Mouse (Mus musculus): ENCODE measurements at regions not wholly inside any gene's neighbourhood (a gene's known extent, or its start where the extent isn't known, plus 50 kb on each side); places are given as distances from the start of the nearest gene placed in this dataset.

DNA sequence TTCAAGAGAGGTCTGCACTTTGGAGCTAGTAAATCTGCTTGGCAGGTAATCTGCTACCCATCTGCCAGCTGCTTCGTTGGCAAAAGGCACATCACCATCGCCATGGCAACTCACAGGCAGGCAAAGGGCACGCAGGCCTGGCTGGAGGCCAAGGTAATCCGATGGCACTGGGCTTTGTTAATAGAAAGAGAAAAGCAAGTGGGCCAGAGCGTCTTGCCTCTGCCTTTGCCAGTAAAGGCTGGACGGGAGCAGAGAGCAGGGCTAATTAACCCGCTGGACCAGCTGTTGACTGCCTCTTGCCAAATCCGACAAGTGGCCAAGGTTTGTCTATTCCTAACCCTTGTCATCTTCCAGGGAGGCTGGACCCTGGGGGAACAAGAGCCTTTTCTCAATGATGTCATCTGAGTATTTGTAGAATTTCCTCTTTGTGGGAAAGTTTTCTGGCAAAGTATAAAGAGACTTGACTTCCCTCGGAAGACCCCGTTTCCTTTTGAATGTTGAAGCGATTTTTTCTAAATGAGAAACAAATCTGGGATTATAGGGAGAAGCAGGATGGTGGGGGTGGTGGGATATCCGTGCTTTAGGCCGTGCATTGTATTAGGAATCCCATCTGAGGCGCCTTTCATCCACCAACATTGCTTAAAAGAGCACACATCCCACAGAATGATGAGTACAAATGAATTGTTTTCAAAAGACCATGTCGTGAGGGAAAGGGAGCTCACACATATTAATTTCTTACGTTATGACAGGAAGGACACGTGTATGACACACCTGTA lies 941.7 kb downstream of the Gsdmc2 start:
- Histone ChIP-seq H3K9me3 (no peaks in the 10 kb centered on the region), H3K27ac (no peak overlapping the region), H3K4me3 (no peak overlapping the region), H3K4me1 (replicated peaks) (peaks cover 14% of the 10 kb centered on the region), H3K36me3 (no peaks in the 10 kb centered on the region), H3K27me3 (ENCODE audit: insufficient read depth, poor library complexity, severe bottlenecking) (no peaks in the 10 kb centered on the region)
- peak; percentile 53 for DNase-seq (ENCODE audit: low spot score)
- WGBS = 50% methylated on average over 17 of the region's 17 CpGs

- no peak for DNase-seq (ENCODE audit: low spot score)
- Histone ChIP-seq H3K4me1 (replicated peaks) (peaks cover 14% of the 10 kb centered on the region), H3K36me3 (no peaks in the 10 kb centered on the region), H3K9me3 (no peaks in the 10 kb centered on the region), H3K4me3 (no peak overlapping the region), H3K27ac (no peak overlapping the region), H3K27me3 (ENCODE audit: insufficient read depth, poor library complexity, severe bottlenecking) (no peaks in the 10 kb centered on the region)
- WGBS = 87% methylated on average over 4 of the region's 4 CpGs
These were observed 943.0 kb downstream of the Gsdmc2 start for GRCm38 (mm10) chr15:62901955-62902354.

GRCm38 (mm10) chr15:62889798-62890197 lies 955.2 kb downstream of the Gsdmc2 start:
- WGBS = 87% methylated on average over 4 of the region's 4 CpGs
- Histone ChIP-seq H3K27me3 (ENCODE audit: insufficient read depth, poor library complexity, severe bottlenecking) (no peaks in the 10 kb centered on the region), H3K4me1 (replicated peaks) (no peaks in the 10 kb centered on the region), H3K27ac (no peak overlapping the region), H3K9me3 (no peaks in the 10 kb centered on the region), H3K36me3 (no peaks in the 10 kb centered on the region), H3K4me3 (no peak overlapping the region)
- no peak for DNase-seq (ENCODE audit: low spot score)

DNA sequence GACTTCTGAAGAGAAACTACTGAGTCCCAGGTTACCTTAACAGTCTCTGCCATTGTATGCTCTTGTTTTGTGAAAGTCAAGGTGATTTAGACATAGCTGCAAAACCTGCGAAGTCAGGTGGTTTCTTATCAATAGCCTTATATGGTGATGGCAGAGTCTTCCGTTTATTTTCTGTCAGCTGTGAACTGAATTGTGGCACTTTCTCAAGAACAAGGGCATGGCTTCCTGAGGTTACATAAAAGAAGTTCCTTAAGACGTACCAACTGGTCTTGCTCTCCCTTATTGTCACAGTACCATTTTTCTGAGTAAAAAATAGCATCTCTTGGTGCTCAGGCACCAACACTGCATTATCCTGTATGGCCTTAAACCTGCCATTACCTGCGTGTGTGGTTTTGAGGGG lies 959.6 kb downstream of the Gsdmc2 start:
- no peak overlapping the region for H3K4me3 ChIP-seq
- H3K9me3 ChIP-seq = no peaks in the 10 kb centered on the region
- no peak overlapping the region for H3K27ac ChIP-seq
- no peak for DNase-seq (ENCODE audit: low spot score)
- no peaks in the 10 kb centered on the region for H3K36me3 ChIP-seq
- H3K27me3 ChIP-seq (ENCODE audit: insufficient read depth, poor library complexity, severe bottlenecking) = no peaks in the 10 kb centered on the region
- no peaks in the 10 kb centered on the region for H3K4me1 ChIP-seq (replicated peaks)
- 83% methylated on average over 4 of the region's 4 CpGs for WGBS

DNA sequence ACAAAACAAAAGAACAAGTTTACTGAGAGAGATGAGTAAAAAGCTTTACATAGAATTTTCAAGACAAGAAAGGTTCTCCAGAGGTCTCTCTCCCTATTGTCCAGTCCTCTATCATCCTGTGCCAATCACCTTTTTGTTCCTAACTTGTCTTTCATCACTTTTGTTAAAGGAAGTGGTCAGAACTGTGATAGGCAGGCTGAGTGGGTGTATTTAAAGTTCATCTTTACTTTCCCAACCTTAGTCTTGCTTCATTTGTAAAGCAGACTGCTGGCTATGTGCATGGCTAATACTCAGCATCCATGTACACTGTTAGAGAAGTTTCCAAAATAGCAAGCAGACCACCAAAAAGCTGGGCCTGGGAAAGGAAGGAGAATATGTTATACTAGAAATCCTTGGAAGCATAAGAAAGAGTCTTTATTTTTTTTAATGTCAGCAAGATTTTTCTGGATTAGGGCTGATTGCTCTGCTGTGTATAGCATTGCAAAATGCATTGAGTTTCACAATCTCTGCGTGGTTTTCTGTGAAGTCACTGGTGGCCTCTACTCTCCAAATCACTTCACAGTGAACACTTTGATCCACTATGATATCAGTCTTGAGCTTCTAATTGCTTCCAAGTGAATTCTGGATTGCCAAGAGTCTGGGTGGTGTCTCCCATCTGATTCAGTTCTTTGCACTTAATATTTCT lies 973.8 kb downstream of the Gsdmc2 start:
- Histone ChIP-seq H3K27me3 (ENCODE audit: insufficient read depth, poor library complexity, severe bottlenecking) (no peaks in the 10 kb centered on the region), H3K4me3 (no peak overlapping the region), H3K27ac (no peak overlapping the region), H3K36me3 (no peaks in the 10 kb centered on the region), H3K9me3 (no peaks in the 10 kb centered on the region), H3K4me1 (replicated peaks) (no peaks in the 10 kb centered on the region)
- DNase-seq (ENCODE audit: low spot score) = no peak
- WGBS = 80% methylated on average over 1 of the region's 1 CpGs

GRCm38 (mm10) chr15:62862574-62862973 lies 982.4 kb downstream of the Gsdmc2 start:
- no peaks in the 10 kb centered on the region for H3K27me3 ChIP-seq (ENCODE audit: insufficient read depth, poor library complexity, severe bottlenecking)
- no peak overlapping the region for H3K4me3 ChIP-seq
- H3K9me3 ChIP-seq = no peaks in the 10 kb centered on the region
- no peaks in the 10 kb centered on the region for H3K36me3 ChIP-seq
- no peak overlapping the region for H3K27ac ChIP-seq
- WGBS = 87% methylated on average over 1 of the region's 1 CpGs
- no peaks in the 10 kb centered on the region for H3K4me1 ChIP-seq (replicated peaks)
- no peak for DNase-seq (ENCODE audit: low spot score)

DNA sequence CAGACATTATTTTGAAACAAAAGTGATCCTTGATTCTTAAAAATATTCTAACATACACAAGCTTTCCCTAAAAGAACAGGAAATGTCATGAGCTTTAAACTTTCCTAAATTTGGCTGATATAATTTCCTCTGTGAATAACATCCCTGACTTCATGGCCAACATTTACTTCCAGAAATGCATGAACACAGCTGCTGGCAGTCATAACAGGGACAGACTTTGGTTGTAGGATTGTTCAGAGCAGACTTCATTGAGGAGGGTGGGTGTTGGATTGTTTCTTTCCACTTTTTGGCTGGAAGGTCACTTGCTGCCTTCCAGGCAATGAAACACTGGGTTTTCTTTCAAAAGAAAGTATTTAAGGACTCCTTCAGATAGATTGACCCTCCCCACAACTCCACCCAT lies 983.6 kb downstream of the Gsdmc2 start:
- DNase-seq (ENCODE audit: low spot score) = no peak
- Histone ChIP-seq H3K36me3 (no peaks in the 10 kb centered on the region), H3K4me1 (replicated peaks) (no peaks in the 10 kb centered on the region), H3K27ac (no peak overlapping the region), H3K4me3 (no peak overlapping the region), H3K9me3 (no peaks in the 10 kb centered on the region), H3K27me3 (ENCODE audit: insufficient read depth, poor library complexity, severe bottlenecking) (no peaks in the 10 kb centered on the region)

GRCm38 (mm10) chr15:62849326-62849725 lies 995.7 kb downstream of the Gsdmc2 start:
- Histone ChIP-seq H3K9me3 (no peaks in the 10 kb centered on the region), H3K27me3 (ENCODE audit: insufficient read depth, poor library complexity, severe bottlenecking) (no peaks in the 10 kb centered on the region), H3K4me3 (no peak overlapping the region), H3K27ac (no peak overlapping the region), H3K4me1 (replicated peaks) (no peaks in the 10 kb centered on the region), H3K36me3 (no peaks in the 10 kb centered on the region)
- no peak for DNase-seq (ENCODE audit: low spot score)

- Histone ChIP-seq H3K27ac (no peak overlapping the region), H3K36me3 (no peaks in the 10 kb centered on the region), H3K4me3 (no peak overlapping the region), H3K9me3 (no peaks in the 10 kb centered on the region), H3K27me3 (ENCODE audit: insufficient read depth, poor library complexity, severe bottlenecking) (no peaks in the 10 kb centered on the region), H3K4me1 (replicated peaks) (no peaks in the 10 kb centered on the region)
- WGBS = 89% methylated on average over 3 of the region's 3 CpGs
- no peak for DNase-seq (ENCODE audit: low spot score)
These were observed 999.1 kb downstream of the Gsdmc2 start for GRCm38 (mm10) chr15:62845884-62846283.

DNA sequence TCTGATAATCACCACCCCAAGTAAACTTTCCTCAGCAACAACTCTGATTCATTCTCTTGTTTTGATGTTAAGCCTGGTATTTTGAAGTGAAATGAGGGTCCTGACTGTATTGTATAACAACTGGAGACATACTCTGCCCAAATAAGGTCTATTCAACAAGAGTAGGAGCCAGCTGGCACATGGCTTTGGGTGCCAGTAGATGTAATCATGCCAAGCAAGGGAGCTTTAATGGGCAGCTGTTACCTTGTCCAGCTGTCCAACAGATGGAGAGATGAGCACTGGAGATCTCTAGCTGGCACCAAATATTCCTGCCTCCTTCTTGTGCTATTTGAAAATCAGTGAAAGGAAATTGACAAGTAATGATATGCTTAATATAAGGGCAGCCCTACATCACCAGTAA lies 1019.4 kb downstream of the Gsdmc2 start:
- no peaks in the 10 kb centered on the region for H3K9me3 ChIP-seq
- H3K4me1 ChIP-seq (replicated peaks) = no peaks in the 10 kb centered on the region
- DNase-seq (ENCODE audit: low spot score) = no peak
- no peaks in the 10 kb centered on the region for H3K27me3 ChIP-seq (ENCODE audit: insufficient read depth, poor library complexity, severe bottlenecking)
- no peaks in the 10 kb centered on the region for H3K36me3 ChIP-seq
- no peak overlapping the region for H3K4me3 ChIP-seq
- no peak overlapping the region for H3K27ac ChIP-seq

- 72% methylated on average over 1 of the region's 1 CpGs for WGBS
These were observed 1021.0 kb downstream of the Gsdmc2 start for GRCm38 (mm10) chr15:62823861-62824518.

GRCm38 (mm10) chr15:62822305-62822704 lies 1022.7 kb downstream of the Gsdmc2 start:
- Histone ChIP-seq H3K4me3 (no peak overlapping the region), H3K36me3 (no peaks in the 10 kb centered on the region), H3K4me1 (replicated peaks) (no peaks in the 10 kb centered on the region), H3K27me3 (ENCODE audit: insufficient read depth, poor library complexity, severe bottlenecking) (no peaks in the 10 kb centered on the region), H3K9me3 (no peaks in the 10 kb centered on the region), H3K27ac (no peak overlapping the region)
- DNase-seq (ENCODE audit: low spot score) = no peak

More at GRCm38 (mm10) chr15:62823861-62824518, 1021.0 kb downstream of the Gsdmc2 start:
- no peaks in the 10 kb centered on the region for H3K4me1 ChIP-seq (replicated peaks)
- H3K9me3 ChIP-seq = no peaks in the 10 kb centered on the region
- no peaks in the 10 kb centered on the region for H3K27me3 ChIP-seq (ENCODE audit: insufficient read depth, poor library complexity, severe bottlenecking)
- H3K27ac ChIP-seq = no peak overlapping the region
- no peak overlapping the region for H3K4me3 ChIP-seq
- H3K36me3 ChIP-seq = no peaks in the 10 kb centered on the region
- no peak for DNase-seq (ENCODE audit: low spot score)

DNA sequence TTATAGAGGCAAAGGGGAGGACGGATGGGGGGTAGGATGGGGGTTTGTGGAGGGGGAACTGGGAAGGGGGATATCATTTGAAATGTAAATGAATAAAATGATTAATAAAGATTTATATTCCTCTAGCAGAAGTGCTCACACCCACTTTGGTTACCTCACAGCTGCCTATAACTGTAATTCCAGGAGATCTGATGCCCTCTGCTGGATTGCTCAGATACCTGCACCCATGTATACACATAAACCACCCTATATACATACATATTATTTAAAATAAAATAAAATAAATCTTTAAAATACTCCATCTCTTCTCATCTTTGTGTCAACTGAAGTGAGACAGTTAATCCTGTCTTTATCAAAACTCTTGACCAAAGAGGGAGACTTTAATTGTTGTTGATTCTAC lies 1031.9 kb downstream of the Gsdmc2 start:
- H3K27ac ChIP-seq = no peak overlapping the region
- WGBS = 79% methylated on average over 1 of the region's 1 CpGs
- H3K9me3 ChIP-seq = no peaks in the 10 kb centered on the region

More for the DNA sequence above, 1031.9 kb downstream of the Gsdmc2 start:
- no peaks in the 10 kb centered on the region for H3K4me1 ChIP-seq (replicated peaks)
- H3K4me3 ChIP-seq = no peak overlapping the region
- no peak for DNase-seq (ENCODE audit: low spot score)
- H3K36me3 ChIP-seq = no peaks in the 10 kb centered on the region
- no peaks in the 10 kb centered on the region for H3K27me3 ChIP-seq (ENCODE audit: insufficient read depth, poor library complexity, severe bottlenecking)
